Mouse (Mus musculus) heart, postnatal 0 days (tissue): ENCODE data around the gene F13a1.

ENCODE experiments used
- CTCF ChIP-seq: IDR thresholded peaks from 2 replicates; pipeline ENCODE4 v1.5.1; 2016; ENCODE audit warnings: antibody characterized with exemption, control low read depth, low read depth
- EP300 ChIP-seq: IDR thresholded peaks from 2 replicates; pipeline ENCODE4 v1.6.1; 2016; ENCODE audit warnings: antibody characterized with exemption, low read depth

DNA sequence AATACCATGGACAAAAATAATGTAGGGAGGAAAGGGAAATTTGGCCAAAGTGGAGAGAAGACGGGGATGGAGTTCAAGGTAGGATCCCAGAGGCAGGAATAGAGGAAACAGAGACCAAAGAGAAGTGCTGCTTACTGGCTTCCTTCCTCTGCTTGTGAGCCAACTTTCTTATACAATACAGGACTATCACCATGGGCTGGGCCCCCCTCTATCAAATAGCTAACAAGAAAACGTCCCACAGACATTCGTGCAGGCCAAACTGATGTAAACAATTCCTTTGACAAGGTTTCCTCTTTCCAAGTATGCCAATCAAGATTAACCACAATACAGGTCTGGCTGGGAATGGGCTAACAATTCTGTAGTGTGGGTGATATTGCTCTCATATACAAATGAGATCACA, 154.0 kb downstream of the F13a1 start:
- TF ChIP-seq CTCF (no peak), EP300 (no peak)
